Mouse (Mus musculus): ENCODE results near the gene Abat.

DNA sequence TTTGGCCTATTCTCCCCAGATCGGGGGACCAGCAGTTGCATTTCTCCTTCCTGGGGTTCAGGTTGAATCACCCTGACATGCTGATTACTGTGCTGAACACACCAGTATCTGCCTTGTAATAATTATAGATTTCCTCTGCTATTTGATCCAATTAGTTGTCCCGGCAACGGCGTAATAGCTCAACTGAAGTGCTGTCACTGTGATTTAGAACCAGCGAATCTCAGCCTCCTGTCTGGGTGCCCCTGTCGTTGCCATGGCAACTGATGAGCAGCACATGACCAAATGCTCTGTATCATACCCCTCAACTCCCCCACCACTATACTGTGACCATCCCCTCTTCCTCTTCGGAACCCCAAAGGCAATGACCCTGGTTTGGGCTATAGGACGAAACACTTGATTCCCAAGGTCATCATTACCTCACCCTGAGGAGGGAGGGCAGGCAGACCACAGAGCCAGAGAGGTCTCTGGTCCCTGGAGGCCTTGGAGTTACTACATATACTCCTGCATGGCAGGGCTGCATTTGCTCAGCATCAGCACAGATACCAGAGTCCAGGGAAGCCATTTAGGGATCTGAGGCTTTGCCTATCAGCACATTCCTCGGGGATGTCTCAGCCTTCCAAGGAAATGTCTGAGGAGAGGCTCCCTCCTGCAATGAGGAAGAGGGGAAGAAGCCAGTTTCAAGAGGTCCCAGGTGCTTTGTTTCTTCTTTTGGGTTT is 26.1 kb downstream of the Abat start:
- TF ChIP-seq CTCF (IDR thresholded peaks at IDR 0.05; ENCODE audit: control insufficient read depth, insufficient read depth, insufficient read length) (no peak), MAX (IDR thresholded peaks at IDR 0.05) (no peak), USF1 (IDR thresholded peaks at IDR 0.05; ENCODE audit: low read depth) (no peak)

Data from C2C12 (cell line).